Mouse (Mus musculus): ENCODE results near the gene Tcap. TPM values are rescaled to one million over a fixed set of nuclear protein-coding genes. Genes with fewer than 3 reads are reported as not detected.
A peak's percentile ranks its signal among the peaks of the same experiment; 100 is the strongest.
"Not testable (repeated sequence)": the region's sequence is repeated elsewhere in the genome, so short reads cannot be mapped to it uniquely, and the experiment has no call there.

The Tcap gene
- polyA plus RNA-seq, 1 experiment = 7.0 TPM

DNA sequence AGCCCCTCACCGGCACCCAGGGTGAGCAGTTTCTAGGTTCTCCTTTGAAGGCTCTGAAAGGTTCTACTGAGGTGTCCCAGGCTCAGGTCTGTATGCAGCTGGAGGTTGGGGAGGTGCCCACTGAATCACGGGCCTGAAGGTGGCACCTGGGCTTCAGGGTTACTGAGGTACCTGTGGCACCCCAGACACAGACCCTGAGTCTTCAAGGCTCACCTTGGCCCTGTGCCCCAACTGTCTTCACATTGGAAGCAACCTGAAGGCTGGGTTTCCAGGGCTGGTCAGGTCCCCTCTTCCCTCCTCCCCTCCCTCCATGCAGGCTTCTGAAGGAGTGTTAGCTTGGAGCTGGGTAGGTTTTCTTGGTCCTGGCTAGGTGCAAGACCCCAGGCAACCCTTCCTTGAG lies 2.0 kb upstream of the Tcap start:
- DNase-seq (ENCODE audit: low spot score) = no peak

DNA sequence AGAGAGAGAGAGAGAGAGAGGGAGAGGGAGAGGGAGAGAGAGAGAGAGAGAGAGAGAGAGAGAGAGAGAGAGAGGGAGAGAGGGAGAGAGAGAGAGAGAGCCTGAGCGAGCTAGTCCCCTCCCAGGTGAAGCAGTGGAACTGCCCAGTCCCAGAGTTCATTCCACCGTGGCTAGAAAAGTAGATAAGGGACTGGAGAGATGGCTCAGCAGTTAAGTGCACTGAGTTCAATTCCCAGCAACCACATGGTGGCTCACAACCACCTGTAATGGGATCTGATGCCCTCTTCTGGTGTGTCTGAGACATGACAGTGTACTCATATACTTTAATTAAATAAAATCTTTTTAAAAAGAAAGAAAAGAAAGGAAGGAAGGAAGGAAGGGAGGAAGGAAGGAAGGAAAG lies 1.2 kb upstream of the Tcap start:
- not testable (repeated sequence) for DNase-seq (ENCODE audit: low spot score)

DNA sequence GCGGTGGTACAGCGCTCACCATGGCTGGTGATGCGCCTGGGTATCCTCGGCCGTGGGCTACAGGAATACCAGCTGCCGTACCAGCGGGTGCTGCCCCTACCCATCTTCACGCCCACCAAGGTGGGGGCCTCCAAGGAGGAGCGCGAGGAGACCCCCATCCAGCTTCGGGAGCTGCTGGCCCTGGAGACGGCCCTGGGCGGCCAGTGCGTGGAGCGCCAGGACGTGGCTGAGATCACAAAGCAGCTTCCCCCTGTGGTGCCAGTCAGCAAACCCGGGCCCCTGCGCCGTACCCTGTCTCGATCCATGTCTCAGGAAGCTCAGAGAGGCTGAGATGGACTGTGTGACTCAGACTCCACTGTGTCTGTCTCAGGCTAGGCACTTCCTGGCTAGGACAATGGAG lies 605 bp downstream of the Tcap start:
- no peak for DNase-seq (ENCODE audit: low spot score)

DNA sequence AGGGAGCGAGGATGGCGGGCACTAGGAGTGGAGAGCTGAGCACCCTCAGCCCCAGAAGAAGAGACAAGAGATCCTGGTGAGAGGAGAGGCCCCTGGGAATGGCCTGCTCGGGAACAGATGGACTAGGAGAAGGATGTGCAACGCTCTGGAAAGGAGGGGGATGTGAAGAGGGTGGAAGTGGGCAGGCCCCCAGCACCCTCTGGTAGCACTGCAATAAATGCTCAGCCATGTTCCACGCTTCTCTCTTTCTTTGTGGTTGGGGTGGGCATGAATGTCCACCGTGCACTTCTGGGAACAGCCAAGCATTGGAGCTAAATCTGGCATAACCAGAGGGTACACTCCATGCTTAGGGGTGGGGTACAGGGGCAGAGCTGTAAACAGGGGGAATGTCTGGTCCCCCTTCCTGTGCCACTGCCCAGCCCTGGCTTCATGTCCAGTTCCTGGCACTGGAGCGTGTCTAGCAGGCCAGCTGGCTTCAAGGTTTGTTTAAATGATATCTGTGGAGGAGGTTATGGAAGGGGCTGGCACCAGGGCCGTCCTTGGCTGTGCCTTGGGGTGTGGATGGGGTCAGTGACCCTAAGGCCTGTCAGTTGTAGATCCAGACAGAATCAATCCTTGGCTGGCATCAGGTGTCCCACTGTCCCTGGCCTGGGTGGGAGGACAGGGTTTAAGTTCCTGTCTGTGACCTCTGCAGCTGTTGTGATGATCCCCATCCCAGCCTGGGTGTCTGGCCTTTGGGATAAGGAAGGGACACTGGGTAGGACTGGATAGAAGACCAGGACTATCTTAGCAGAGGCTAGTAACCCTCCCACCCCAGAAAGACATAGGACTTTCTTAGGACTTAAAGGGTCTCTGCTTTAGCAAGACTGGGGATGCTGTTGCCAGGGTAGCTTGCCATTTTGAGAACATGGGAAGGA lies 1.4 kb downstream of the Tcap start:
- DNase-seq (ENCODE audit: low spot score) = no peak

DNA sequence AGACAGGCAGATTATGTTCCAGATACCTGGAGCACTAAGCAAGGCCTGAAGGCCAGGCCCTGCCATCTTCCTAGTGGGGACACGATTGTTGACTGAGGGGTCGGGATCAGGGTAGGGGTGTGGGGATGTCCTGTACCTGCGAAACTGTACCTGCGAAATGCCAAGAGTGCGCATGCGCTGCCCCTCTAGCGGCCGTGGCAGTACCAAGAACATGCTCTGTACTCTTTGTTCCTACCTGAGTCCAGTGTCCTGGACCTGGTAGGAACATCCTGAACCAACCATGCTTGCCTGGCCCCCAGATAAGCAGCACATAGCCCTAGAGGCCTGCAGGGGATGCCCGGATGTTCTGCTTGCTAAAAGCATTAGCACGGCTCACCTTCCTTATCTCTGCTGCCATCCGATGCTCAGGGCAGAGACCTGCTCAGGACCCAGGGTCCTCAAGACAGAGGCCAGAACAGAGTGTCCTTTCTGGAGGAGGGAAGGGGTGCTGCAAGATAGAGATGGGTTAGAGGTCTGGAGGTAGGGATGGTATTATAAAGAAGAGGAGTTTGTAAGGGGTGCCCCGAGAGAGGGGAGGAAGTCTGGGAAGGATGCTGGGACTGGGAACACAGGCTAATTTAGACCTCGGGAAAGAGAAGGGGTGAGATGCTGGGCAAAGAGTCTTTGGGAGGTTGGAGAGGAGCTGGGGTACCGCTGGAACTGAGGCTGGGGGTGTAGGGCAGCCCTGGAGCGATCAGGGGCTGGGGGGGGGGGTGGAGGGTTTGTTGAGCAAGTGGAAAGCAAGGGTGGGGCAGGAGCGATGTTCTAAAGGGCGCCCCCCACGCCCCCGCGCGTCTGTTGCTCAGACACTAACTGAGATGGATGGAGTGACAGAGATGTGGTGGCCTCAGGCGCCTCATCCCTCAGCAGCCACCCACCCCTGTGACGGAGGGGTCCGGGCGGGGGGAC lies 2.3 kb downstream of the Tcap start, which contains the start of gene Pnmt:
Pnmt (plus strand) TSS at position 813 of the 948 bp plus-strand sequence.
- no peak for DNase-seq (ENCODE audit: low spot score)

DNA sequence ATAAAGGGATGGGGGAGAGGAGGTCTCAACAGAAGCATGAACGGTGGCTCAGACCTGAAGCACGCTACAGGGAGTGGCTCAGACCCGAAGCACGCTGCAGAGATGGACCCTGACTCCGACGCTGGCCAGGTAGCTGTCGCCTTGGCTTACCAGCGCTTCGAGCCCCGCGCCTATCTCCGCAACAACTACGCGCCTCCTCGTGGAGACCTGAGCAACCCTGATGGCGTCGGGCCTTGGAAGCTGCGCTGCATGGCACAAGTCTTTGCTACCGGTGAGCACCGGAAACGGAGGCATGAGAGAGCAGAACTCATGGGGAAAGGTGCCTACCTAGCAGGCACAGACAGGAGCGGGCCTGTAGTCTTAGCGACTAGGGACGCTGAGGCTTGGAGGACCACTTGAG lies 3.0 kb downstream of the Tcap start:
- DNase-seq (ENCODE audit: low spot score) = no peak

DNA sequence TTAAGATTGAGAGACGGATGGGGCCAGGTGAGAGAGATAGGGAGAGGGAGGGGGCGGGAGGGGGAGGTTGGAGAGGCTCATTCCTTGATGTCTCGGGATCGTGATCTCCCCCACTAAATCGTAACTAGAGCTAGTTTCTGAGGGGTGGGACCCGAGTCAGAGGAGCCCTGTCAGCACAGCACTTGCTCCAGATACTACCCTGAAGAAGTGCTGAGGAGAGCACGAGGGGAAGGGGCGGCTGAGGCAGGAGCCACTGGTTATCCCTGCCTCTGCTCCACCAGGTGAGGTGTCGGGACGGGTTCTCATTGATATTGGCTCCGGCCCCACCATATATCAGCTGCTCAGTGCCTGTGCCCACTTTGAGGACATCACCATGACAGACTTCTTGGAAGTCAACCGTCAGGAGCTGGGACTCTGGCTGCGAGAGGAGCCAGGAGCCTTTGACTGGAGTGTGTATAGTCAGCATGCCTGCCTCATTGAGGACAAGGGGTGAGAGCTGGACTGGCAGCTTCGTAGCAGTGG lies 3.5 kb downstream of the Tcap start:
- DNase-seq (ENCODE audit: low spot score) = no peak

DNA sequence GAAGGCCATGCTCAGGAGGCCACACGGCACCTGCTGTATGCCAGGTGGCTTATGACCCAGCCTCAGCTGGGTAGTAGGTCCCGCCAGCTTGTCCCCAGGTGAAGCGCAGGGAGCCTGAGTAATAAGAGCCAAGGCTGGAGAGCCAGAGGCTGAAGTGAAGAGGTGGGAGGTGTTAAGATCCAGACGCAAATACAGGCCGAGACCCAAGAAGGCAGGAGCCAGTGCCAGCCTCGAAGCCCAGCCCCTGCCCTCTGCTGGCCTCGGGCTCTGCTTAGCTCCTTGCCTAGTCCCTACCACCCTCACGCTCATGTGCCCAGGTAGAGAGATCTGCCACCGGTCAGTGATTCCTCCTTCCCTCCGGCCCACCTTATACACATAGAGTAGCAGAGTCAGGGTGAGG lies 4.7 kb downstream of the Tcap start:
- no peak for DNase-seq (ENCODE audit: low spot score)

DNA sequence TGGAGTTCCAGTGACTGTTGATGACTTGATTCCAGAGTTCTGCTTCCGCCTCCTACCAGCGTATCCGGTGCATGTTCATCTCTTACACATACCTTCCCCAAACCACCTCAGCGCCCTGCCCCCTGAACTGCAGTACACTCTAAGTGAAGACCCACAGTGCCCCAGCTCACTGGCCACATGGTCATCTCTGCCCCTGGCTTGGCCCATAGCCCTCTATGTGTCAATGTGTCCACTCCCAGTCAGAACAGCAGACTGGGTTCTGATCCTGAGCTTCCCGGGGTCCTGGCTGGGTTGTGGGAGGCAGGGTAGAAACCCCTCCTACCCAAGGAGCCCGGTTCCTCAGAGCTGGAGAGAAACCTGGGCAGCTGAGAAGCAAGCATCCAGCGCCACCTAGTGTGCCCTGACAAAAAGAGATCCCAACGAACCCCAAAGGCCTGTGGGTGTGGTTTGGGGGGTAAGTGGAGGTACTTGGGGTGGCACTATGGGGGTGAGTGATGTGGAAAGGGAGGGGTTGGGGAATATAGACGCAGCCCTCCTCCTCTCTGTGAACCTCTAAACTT lies 5.7 kb downstream of the Tcap start:
- DNase-seq (ENCODE audit: low spot score) = no peak

DNA sequence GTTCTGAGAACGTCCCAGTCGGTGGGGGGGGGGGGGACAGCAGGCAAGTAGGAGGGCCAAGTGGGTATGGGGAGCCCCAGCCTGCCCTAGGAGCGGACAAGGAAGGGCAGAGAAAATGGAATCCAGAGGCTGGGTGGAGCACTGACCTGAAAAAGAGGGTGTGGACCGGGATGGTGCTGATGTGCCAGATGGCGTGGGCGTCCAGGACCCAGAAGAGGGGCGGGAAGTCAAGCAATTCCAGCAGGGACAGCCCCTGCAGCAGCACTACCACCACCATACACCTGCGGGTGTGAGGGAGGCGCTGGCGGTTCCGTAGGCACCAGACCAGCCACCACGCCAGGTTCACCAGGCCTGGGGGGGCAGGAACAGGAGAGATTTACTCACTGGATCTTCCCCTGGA lies 6.5 kb downstream of the Tcap start:
- no peak for DNase-seq (ENCODE audit: low spot score)

DNA sequence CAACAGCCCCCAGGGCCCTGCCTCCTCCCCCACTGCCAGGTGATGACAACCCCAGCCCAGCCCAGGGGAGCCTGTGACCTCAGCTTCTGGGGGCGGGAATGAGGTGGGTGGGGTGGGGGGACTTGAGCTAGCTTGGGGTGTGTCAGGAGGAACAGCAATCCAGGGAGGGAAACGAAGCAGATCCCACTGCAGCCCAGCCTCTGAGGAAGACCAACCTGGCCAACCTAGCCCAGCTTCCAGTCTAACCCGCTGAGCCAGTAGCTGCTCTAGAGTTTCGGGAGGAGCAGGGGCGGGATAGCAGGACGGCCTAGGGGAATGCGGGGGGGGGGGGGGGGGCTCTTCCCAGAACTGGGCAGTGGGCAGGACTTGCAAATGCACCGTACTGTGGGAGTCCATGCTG lies 8.4 kb downstream of the Tcap start:
- DNase-seq (ENCODE audit: low spot score) = no peak

DNA sequence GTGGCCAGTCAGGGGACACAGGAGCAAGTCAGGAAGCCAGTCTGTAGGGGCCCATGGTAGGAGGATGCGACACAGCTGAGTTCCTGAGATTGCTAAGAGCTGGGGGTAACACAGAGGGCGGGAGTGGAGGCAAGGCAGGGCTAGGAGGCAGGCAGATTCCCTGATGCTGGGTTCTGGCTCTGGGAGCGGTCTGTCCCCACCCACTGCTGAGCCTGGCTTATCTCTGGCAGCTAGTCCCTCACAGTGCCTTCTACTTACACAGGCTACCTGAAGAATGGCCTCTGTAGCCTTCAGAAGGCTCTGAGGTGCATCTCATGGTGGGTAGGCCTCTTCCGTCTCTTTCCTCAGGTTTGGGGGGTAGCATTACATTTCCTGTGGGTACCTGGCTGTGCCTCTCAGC lies 9.0 kb downstream of the Tcap start:
- DNase-seq (ENCODE audit: low spot score) = no peak

DNA sequence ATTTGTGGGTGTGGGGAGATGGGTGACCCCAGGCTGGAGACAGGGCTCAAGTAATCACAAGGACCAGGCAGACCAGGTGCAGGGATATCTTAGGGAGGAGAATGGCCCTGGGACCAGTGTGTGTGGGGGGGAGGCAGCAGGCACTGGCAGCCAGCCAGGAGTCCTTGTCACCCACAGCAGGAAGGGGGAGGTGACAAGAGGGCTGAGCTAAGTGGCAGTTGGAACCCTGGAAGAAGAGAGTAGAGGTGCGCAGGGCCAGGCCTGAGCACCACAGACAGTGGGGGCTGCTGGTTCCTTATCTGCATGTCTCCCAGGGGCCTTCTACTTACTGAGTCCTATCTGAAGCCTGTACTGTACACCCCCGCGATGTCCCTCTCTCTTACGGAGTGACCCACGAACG lies 9.7 kb downstream of the Tcap start:
- DNase-seq (ENCODE audit: low spot score) = no peak

DNA sequence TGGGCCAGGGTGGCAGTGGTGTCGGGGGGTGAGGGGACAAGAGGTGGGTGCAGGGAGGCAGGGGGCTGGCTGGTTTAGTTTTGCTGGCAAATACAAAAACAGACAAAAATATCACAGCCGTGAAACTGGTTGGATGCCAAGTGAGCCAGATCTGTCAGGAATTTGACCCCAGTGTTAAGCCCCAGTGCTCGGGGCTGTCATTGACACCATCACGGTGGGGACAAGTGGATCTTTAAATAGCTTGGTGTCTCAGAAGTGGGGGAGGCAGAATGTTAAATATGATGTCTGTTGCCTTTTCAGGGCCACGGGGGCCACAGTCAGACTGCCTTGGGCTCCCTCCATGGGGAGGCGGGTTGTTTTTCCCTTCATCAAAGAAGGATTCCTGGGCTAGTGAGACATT lies 10.7 kb downstream of the Tcap start:
- DNase-seq (ENCODE audit: low spot score) = no peak

DNA sequence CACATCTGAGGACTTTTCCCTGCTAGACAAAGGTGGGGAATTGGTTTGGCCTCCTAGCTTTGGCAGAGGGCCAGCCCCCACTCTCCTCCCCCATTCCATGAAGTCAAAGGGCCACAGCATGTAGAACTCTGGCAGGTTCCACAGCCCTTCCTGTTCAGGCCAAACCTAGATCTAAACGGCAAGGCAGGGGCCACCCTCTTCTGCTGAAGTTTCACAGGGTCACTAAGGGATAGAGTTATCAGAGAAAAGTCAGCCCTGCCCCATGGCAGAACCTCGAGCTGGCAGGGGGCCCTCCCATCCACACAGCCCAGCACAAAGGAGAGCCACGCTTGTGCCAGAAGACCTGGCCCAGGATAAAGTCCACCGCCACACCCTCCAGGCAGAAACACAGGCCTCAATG lies 11.4 kb downstream of the Tcap start:
- DNase-seq (ENCODE audit: low spot score) = no peak

DNA sequence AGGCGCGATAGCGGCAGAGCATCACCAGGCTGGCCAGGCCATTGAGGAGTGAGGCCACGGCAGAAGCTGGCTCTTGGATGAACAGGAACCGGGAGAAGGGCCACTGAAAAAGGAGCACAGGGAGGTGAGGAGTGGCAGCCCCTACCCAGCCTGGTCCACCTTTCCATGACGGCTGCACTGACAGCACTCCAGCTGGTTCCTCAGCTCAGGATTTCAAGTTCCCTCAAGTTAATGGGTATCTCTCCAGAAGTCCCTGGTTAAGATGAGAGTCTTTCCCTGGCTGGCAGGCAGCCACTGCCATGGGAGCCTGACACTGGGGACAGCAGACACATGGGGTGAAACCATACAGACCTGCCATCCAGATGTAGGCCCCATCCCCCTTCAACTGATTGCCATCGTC lies 14.3 kb downstream of the Tcap start:
- no peak for DNase-seq (ENCODE audit: low spot score)

DNA sequence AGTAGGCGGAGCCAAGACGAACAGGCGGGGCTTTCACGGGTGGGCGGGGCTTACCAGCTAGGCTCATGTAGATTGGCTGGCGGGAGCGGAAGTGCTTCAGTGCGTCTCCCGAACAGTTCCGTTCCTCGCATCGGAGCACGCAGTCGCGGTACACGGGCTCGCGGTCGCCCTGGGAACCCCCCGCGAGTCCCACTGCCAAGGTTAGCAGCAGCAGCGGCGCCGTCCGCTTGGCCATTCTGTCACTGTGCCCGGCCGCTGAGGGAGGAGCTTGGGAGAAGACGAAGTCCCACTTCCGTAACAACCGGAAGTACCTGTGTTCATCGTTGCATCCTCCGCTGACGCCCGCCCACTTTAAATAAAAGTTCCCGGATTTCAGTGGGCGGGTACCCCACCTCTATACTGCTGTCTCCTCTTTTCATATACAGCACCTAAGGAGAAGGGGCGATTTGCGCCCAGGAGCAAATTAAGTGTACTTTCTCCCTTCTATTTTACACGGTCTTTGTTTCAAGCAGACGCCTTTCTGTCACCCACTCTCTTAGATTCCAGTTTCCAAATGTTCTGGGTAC lies 16.6 kb downstream of the Tcap start, which contains the start of gene Pgap3:
Pgap3 (minus strand) TSS at position 330 of the 566 bp plus-strand sequence.
- peak; percentile 79 for DNase-seq (ENCODE audit: low spot score)

DNA sequence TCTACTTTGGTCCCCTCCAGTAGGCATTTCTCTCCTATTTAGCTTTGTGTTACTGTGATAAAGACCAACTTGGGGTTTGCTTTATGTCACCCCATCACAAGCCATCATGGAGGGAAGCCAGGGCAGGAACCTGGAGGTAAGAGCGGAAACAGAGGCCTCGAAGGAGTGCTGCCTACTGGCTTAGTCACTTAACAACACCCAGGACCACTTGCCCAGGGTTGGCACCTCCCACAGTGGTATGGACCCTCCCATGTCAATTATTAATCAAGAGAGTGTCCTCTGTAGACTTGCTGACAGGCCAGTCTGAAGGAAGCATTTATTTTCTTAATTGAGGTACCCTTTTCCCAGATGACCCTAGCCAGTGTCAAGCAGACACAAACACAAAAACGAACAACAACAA lies 17.2 kb downstream of the Tcap start:
- DNase-seq (ENCODE audit: low spot score) = no peak

DNA sequence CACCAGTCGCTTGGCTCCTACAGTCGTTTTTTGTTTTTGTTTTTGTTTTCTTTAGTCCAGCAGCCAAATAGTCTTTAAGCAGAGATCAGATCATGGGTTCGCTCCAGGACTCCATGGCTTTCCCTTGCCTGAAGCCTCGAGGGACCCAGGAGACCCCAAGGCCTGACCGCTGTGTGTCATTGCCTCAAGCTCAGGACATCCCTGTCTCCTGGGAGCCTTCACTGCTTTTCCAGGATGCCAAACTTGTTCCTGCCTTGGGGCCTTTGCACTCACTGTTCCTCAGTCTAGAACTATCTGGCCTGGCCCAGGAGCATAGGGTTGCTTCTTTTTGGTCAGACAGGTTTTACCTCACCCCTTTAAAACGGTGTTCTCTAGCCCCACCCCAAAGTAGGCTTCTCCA lies 23.0 kb downstream of the Tcap start:
- no peak for DNase-seq (ENCODE audit: low spot score)

DNA sequence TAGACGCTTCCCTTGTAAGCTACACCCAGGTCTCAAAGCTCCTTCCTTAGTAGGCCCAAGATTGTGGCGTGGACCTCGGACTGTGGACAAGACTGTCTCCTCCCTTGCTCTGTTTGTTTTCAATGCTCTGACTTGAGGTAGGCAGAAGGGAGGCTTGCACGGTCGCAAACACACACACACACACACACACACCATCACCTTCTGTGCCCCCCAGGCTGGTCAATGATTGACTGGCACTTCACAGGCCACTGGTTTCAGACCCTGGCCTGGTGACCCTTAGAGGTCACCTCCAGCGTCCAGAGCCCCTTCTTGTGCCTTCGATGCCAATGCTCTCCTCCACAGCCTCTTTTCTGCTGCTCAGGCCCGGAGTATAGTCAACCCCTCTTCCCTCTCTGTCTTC lies 25.3 kb downstream of the Tcap start:
- DNase-seq (ENCODE audit: low spot score) = no peak

DNA sequence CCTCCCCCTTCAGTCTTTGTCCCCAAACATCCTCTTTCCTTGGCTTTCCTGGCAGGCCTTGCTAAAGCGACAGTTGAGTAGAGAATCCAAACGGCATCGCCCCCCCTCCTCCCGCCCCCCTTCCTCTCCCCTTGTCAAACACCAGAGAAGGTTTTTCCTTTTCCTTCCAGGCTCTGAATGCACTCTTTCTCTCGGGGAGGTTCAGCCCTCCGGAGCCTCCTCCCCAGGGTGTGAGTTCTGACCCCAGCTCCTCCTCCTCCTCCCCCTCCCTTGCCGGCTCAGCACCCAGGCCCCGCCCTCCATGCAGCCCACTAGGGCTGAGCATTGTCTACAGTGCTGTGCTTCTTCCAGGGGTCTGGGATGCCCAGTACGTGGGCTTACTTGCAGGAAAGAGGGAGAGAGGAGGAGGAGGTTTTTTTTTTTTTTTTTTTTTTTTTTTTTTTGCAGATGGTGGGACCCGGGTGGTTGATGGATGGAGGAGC lies 25.8 kb downstream of the Tcap start:
- DNase-seq (ENCODE audit: low spot score) = no peak

Measured in urinary bladder, adult 2 months (tissue).